Mouse (Mus musculus) heart, embryonic 16.5 days (tissue): Measurements from ENCODE around the gene Tmem205. TPM values are rescaled to one million over a fixed set of nuclear protein-coding genes. Genes with fewer than 3 reads are reported as not detected.
A peak's percentile ranks its signal among the peaks of the same experiment; 100 is the strongest.

ENCODE experiments used
- ATAC-seq: fragments of 200-750 bp; cut with Nextera tagmentation; replicated peaks from 2 replicates; pipeline ENCODE4 v1.8.0; 2017; ENCODE audit warnings: moderate number of reproducible peaks; ENCODE audit not compliant: insufficient read depth, low FRiP score; ENCODE audit errors: extremely low read depth
- H3K27ac ChIP-seq: fragments of 300-500 bp; sonication (generic); 2 replicates; pipeline ENCODE4 v1.5.1; 2014; ENCODE audit warnings: mild to moderate bottlenecking, low read length, control low read depth, moderate library complexity
- H3K27me3 ChIP-seq: fragments of 300-500 bp; sonication (generic); 2 replicates; pipeline ENCODE4 v1.6.1; 2014; ENCODE audit warnings: low read length, mixed read lengths; ENCODE audit not compliant: control insufficient read depth, insufficient read depth
- H3K36me3 ChIP-seq: fragments of 300-500 bp; sonication (generic); 2 replicates; pipeline ENCODE4 v1.6.1; 2014; ENCODE audit not compliant: control insufficient read depth, insufficient read depth
- H3K4me1 ChIP-seq: fragments of 300-500 bp; sonication (generic); 2 replicates; pipeline ENCODE4 v1.6.1; 2014; ENCODE audit warnings: low read length, mixed read lengths; ENCODE audit not compliant: control insufficient read depth, insufficient read depth
- H3K4me2 ChIP-seq: fragments of 300-500 bp; sonication (generic); 2 replicates; pipeline ENCODE4 v1.6.1; 2014; ENCODE audit warnings: low read depth, mild to moderate bottlenecking, control low read depth, low read length
- H3K4me3 ChIP-seq: fragments of 300-500 bp; sonication (generic); 2 replicates; pipeline ENCODE4 v1.5.1; 2014; ENCODE audit warnings: mild to moderate bottlenecking, control low read depth, low read length
- H3K9ac ChIP-seq: fragments of 300-500 bp; sonication (generic); 2 replicates; pipeline ENCODE4 v1.6.1; 2014; ENCODE audit warnings: low read length, control low read depth
- H3K9me3 ChIP-seq: fragments of 300-500 bp; sonication (generic); replicated peaks from 2 replicates; pipeline ENCODE4 v1.6.1; 2016; ENCODE audit warnings: low read length; ENCODE audit not compliant: control insufficient read depth
- WGBS: fragments of 180-500 bp; shearing (Covaris S2); extraction: QIAGEN DNeasy Blood & Tissue Kit; methylation state at CpG from one replicate; pipeline ENCODE4 v1.1.7; 2014; 5-methylcytosine and 5-hydroxymethylcytosine counted together
- polyA plus RNA-seq: library from polyadenylated mRNA; unstranded; fragments of >200 nt; fragmentation: Nextera tagmentation; extraction: Ambion mirVana; gene quantifications from 2 replicates; pipeline ENCODE4 v1.2.1, GENCODE M21; 2015

Tmem205 gene
- polyA plus RNA-seq, 1 experiment from 2014 or later = 39.1 TPM

- Histone ChIP-seq H3K9me3 (no peaks in the 10 kb centered on the region), H3K4me2 (no peak overlapping the region), H3K4me3 (no peak overlapping the region), H3K27ac (no peak overlapping the region), H3K27me3 (peaks cover 12% of the 10 kb centered on the region), H3K9ac (no peak overlapping the region), H3K36me3 (no peaks in the 10 kb centered on the region), H3K4me1 (no peaks in the 10 kb centered on the region)
- 14% methylated on average over 11 of the region's 11 CpGs for WGBS
- no peak for ATAC-seq
These were observed 23.0 kb upstream of the Tmem205 start for GRCm38 (mm10) chr9:21950322-21950721.

- peaks cover 15% of the 10 kb centered on the region for H3K27me3 ChIP-seq
- no peak overlapping the region for H3K9ac ChIP-seq
- WGBS = 60% methylated on average over 6 of the region's 6 CpGs
- no peaks in the 10 kb centered on the region for H3K4me1 ChIP-seq
- ATAC-seq = no peak
- no peaks in the 10 kb centered on the region for H3K9me3 ChIP-seq
- H3K4me3 ChIP-seq = no peak overlapping the region
- no peak overlapping the region for H3K4me2 ChIP-seq
- no peak overlapping the region for H3K27ac ChIP-seq
- H3K36me3 ChIP-seq = no peaks in the 10 kb centered on the region
These were observed 21.4 kb upstream of the Tmem205 start for GRCm38 (mm10) chr9:21948790-21949189.

DNA sequence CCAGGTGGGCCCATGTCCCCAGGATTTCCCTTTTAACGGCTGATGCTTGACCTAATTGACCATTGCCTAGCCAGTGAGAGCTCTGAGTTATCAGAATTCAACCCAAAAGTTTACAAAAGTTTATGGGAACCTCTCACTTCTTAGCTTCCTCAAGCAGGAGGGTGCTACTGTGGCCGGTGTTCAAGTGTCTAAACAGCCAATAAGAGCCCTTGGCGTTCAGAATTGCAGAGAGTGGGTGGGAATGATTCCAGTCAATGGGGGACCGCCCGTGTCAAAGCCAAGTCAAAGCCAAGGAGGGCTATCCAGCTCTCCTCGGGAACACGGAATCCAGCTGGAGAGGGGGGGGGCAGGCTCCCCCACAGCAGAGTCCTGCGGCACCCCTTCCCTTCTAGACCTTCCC is 20.8 kb upstream of the Tmem205 start:
- Histone ChIP-seq H3K36me3 (no peaks in the 10 kb centered on the region), H3K4me3 (no peak overlapping the region), H3K9me3 (no peaks in the 10 kb centered on the region), H3K9ac (no peak overlapping the region), H3K27ac (no peak overlapping the region), H3K4me2 (no peak overlapping the region), H3K27me3 (peaks cover 15% of the 10 kb centered on the region), H3K4me1 (no peaks in the 10 kb centered on the region)
- no peak for ATAC-seq
- WGBS = 47% methylated on average over 8 of the region's 8 CpGs

DNA sequence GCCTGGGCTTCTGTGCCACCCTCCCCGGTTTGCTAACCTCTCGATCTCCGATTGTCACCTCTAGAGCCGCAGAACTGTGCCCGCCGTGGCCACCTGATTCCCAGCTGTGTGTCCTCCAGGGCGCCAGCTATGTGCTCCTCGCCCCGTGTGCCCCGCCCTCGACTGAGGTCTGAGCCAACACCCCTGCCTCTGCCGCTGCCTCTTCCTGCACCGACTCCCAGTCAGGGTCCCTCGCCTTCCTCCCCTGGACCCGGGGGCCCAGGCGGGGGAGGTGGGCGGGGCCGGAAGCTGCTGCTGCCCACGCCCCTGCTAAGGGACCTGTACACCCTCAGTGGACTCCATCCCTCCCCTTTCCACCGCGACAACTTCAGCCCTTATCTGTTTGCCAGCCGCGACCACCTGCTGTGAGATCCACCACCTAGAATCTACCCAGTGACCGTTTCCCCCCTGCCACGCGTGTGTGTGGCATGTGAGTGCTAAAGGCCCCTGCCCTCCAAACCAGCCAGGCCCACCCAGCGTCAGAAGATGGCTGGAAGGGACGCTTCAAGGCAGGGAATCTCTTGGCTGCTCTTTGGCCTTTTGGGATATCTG is 20.3 kb upstream of the Tmem205 start:
- H3K9ac ChIP-seq = no peak overlapping the region
- no peaks in the 10 kb centered on the region for H3K4me1 ChIP-seq
- ATAC-seq = no peak
- no peak overlapping the region for H3K27ac ChIP-seq
- H3K4me2 ChIP-seq = peak overlapping the region; percentile 17; the same call in 1 of the 2 replicates
- H3K27me3 ChIP-seq = peaks cover 15% of the 10 kb centered on the region
- no peaks in the 10 kb centered on the region for H3K9me3 ChIP-seq
- no peak overlapping the region for H3K4me3 ChIP-seq
- no peaks in the 10 kb centered on the region for H3K36me3 ChIP-seq
- WGBS = 5% methylated on average over 28 of the region's 28 CpGs

GRCm38 (mm10) chr9:21944267-21944666 is 16.9 kb upstream of the Tmem205 start:
- 15% methylated on average over 23 of the region's 23 CpGs for WGBS
- no peaks in the 10 kb centered on the region for H3K4me1 ChIP-seq
- no peak overlapping the region for H3K27ac ChIP-seq
- H3K9ac ChIP-seq = no peak overlapping the region
- no peak; the same call in 1 of the 2 replicates for ATAC-seq
- H3K9me3 ChIP-seq = no peaks in the 10 kb centered on the region
- peak overlapping the region; percentile 13; the same call in 1 of the 2 replicates for H3K4me2 ChIP-seq
- no peak overlapping the region; the same call in 1 of the 2 replicates for H3K4me3 ChIP-seq
- H3K36me3 ChIP-seq = no peaks in the 10 kb centered on the region
- peaks cover 15% of the 10 kb centered on the region for H3K27me3 ChIP-seq

DNA sequence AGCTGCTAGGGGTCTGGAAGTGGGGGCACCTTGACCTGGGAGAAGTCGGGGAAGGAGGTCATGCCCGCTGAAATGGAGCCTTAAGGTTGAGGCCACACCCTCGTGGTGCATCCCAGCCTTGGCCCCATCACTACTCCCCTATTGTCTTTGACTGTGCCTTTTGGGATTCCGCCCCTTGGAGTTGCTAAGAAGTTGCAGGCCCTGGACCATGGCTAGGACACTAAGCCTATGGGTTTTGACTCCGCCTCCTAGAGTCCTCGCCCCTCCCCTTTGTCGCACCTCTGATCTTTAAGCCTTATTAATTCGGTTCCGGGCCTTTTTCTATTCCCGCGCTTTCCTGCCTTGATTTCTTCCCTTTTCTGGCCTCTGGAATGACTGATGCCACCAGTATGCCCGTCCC is 16.3 kb upstream of the Tmem205 start:
- WGBS = 39% methylated on average over 12 of the region's 12 CpGs
- H3K9ac ChIP-seq = no peak overlapping the region
- H3K4me1 ChIP-seq = no peaks in the 10 kb centered on the region
- H3K27ac ChIP-seq = no peak overlapping the region
- H3K4me3 ChIP-seq = no peak overlapping the region
- no peak for ATAC-seq
- H3K27me3 ChIP-seq = peaks cover 15% of the 10 kb centered on the region
- H3K9me3 ChIP-seq = no peaks in the 10 kb centered on the region
- no peak overlapping the region for H3K4me2 ChIP-seq
- H3K36me3 ChIP-seq = no peaks in the 10 kb centered on the region

- Histone ChIP-seq H3K36me3 (no peaks in the 10 kb centered on the region), H3K9ac (no peak overlapping the region), H3K4me2 (no peak overlapping the region), H3K4me3 (no peak overlapping the region), H3K27me3 (peaks cover 11% of the 10 kb centered on the region), H3K27ac (no peak overlapping the region), H3K4me1 (no peaks in the 10 kb centered on the region), H3K9me3 (no peaks in the 10 kb centered on the region)
- ATAC-seq = no peak
- 59% methylated on average over 12 of the region's 12 CpGs for WGBS
These were observed 15.7 kb upstream of the Tmem205 start for GRCm38 (mm10) chr9:21943046-21943445.

DNA sequence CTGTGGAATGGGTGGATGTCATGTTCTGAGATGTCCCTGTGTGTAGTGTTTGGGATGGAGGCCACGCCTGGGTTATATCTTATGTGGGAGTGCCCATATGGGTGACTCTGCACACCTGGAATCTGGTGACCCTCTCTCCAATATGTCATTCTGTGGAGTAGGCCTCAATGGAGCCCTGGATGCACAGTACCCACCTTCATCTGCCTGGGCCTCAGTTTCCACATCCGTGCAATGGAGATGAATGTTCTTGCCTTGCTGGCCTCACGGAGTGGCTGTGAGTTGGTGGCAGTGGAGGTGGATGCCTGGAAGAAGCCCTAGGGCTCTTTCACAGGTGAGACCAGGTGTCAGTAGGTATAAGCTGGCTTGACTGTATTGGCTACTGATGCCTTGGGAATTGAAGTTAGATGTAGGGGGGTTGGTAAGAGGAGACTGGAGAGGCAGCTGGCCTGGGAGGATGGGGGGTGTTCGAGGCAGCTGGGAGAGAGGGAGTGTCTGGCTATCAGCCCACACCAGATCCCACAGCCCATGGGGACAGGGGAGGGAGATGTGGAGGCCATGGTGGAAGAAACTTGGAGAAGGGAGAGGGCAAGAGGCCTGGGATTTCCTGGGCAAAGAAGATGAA is 11.0 kb upstream of the Tmem205 start:
- Histone ChIP-seq H3K36me3 (no peaks in the 10 kb centered on the region), H3K4me2 (no peak overlapping the region), H3K27me3 (no peaks in the 10 kb centered on the region), H3K4me3 (no peak overlapping the region), H3K9ac (no peak overlapping the region), H3K4me1 (no peaks in the 10 kb centered on the region; the same call in 1 of the 2 replicates), H3K9me3 (no peaks in the 10 kb centered on the region), H3K27ac (no peak overlapping the region)
- 73% methylated on average over 4 of the region's 4 CpGs for WGBS
- ATAC-seq = no peak

DNA sequence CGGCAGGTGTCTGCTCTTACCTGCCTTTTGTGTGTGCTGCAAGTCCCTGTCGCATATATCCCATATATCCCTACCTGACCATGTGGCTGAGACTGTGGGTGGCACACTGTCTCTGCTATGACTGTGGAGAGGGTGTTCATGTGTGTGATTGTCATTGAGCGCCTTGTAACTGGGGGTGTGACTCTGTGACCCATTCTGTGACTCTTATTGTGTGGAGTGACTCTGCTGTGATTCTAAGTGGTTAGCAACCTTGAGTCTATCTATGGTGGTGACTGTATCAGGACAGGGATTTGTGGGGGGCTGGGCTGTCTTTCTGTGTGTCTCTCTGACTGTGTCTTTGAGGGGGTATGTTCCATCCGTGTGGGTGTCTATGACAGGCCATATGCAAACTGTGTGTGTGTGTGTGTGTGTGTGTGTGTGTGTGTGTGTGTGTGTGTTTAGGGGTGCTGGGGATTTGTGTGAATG is 10.4 kb upstream of the Tmem205 start:
- no peaks in the 10 kb centered on the region; the same call in 1 of the 2 replicates for H3K4me1 ChIP-seq
- WGBS = 88% methylated on average over 4 of the region's 4 CpGs
- ATAC-seq = no peak
- H3K27ac ChIP-seq = no peak overlapping the region
- H3K27me3 ChIP-seq = no peaks in the 10 kb centered on the region
- peak overlapping the region; percentile 74; the same call in 1 of the 2 replicates for H3K4me2 ChIP-seq
- H3K9me3 ChIP-seq = no peaks in the 10 kb centered on the region
- no peaks in the 10 kb centered on the region for H3K36me3 ChIP-seq
- H3K9ac ChIP-seq = no peak overlapping the region
- H3K4me3 ChIP-seq = no peak overlapping the region
